ENCODE assay signal across 11 mouse cellular contexts in genomic region chr2:152633334-152633733, GRCm38 (mm10). TPM values are rescaled to one million over a fixed set of nuclear protein-coding genes. Genes with fewer than 3 reads are reported as not detected.
DNase-seq lines count a peak whose midpoint lies in the region; ATAC-seq lines count a peak whose summit lies in the region.
"Had no signal": no experiment of that assay in that cellular context is flagged by ENCODE, and none has a peak within 500 bp of the region (broad histone marks: within the 10 kb centered on the region; RNA-seq: fewer than 3 reads in every experiment).

No protein-coding gene starts in this region.

- H3K36me3 ChIP-seq in kidney, embryonic 14.5 days (ENCODE audit: control insufficient read depth, insufficient read depth, low read length) = peaks cover 29% of the 10 kb centered on the region
- no peaks in the 10 kb centered on the region for H3K36me3 ChIP-seq in forebrain, embryonic 15.5 days
- no peaks in the 10 kb centered on the region for H3K36me3 ChIP-seq in liver, embryonic 15.5 days (replicated peaks)

- no peaks in the 10 kb centered on the region for H3K9me3 ChIP-seq in kidney, embryonic 14.5 days (ENCODE audit: control insufficient read depth, low read length)
- no peaks in the 10 kb centered on the region for H3K9me3 ChIP-seq in forebrain, embryonic 15.5 days
- no peaks in the 10 kb centered on the region for H3K9me3 ChIP-seq in liver, embryonic 15.5 days (replicated peaks)

- 0 out of 2 replicates have a peak overlapping the region, but pooled peaks have one; percentile 7 for H3K9ac ChIP-seq in kidney, embryonic 14.5 days (ENCODE audit: low read depth, low read length)
- no peak overlapping the region for H3K9ac ChIP-seq in forebrain, embryonic 15.5 days (replicated peaks)
- H3K9ac ChIP-seq in liver, embryonic 15.5 days = no peak overlapping the region

- H3K4me3 ChIP-seq in kidney, embryonic 14.5 days (ENCODE audit: low read length) = no peak overlapping the region
- peak overlapping the region; percentile 7; the same call in 1 of the 2 replicates for H3K4me3 ChIP-seq in forebrain, embryonic 15.5 days
- H3K4me3 ChIP-seq in liver, embryonic 15.5 days (replicated peaks) = no peak overlapping the region

- peaks cover 57% of the 10 kb centered on the region for H3K4me1 ChIP-seq in kidney, embryonic 14.5 days (ENCODE audit: control insufficient read depth, insufficient read depth, low read length)
- H3K4me1 ChIP-seq in forebrain, embryonic 15.5 days = no peaks in the 10 kb centered on the region
- H3K4me1 ChIP-seq in liver, embryonic 15.5 days (replicated peaks) = 0 out of 2 replicates have a peak, but pooled peaks cover 2% of the 10 kb centered on the region

- no peaks in the 10 kb centered on the region for H3K27me3 ChIP-seq in kidney, embryonic 14.5 days (ENCODE audit: control insufficient read depth, insufficient read depth, low read length)
- H3K27me3 ChIP-seq in forebrain, embryonic 15.5 days = peaks cover 8% of the 10 kb centered on the region; the same call in 1 of the 2 replicates
- peaks cover 37% of the 10 kb centered on the region for H3K27me3 ChIP-seq in liver, embryonic 15.5 days

- WGBS in kidney, embryonic 14.5 days = 50% methylated on average over 17 of the region's 17 CpGs
- WGBS in forebrain, embryonic 15.5 days = 48% methylated on average over 17 of the region's 17 CpGs
- 34% methylated on average over 17 of the region's 17 CpGs for WGBS in liver, embryonic 15.5 days (ENCODE audit: insufficient replicate concordance)

- no peak overlapping the region; the same call in 1 of the 2 replicates for H3K4me2 ChIP-seq in kidney, embryonic 14.5 days (replicated peaks; ENCODE audit: low read depth, low read length)
- H3K4me2 ChIP-seq in forebrain, embryonic 15.5 days (replicated peaks) = peak overlapping the region; percentile 33
- H3K4me2 ChIP-seq in liver, embryonic 15.5 days = peak overlapping the region; percentile 9; the same call in 1 of the 2 replicates

- H3K27ac ChIP-seq in kidney, embryonic 14.5 days (ENCODE audit: low read depth, low read length) = peak overlapping the region; percentile 73
- no peak overlapping the region for H3K27ac ChIP-seq in forebrain, embryonic 15.5 days (replicated peaks)
- H3K27ac ChIP-seq in liver, embryonic 15.5 days (replicated peaks) = no peak overlapping the region

- DNase-seq in kidney, postnatal 25 days = no peak
- DNase-seq in right cerebral cortex, adult 18-20 months = no peak
- DNase-seq in right cerebral cortex, postnatal 36 days (ENCODE audit: low spot score in 2 of 2) = no peak
- DNase-seq: cerebellum, adult 9-11 months had no signal

- ATAC-seq in kidney, embryonic 14.5 days (ENCODE audit: low FRiP score, low TSS enrichment) = no peak
- ATAC-seq in common myeloid progenitor, adult 5-6 weeks (replicated peaks; ENCODE audit: low read depth, poor library complexity, severe bottlenecking) = 0 out of 2 replicates have a peak, but pooled peaks have one; percentile 36
- ATAC-seq in forebrain, embryonic 15.5 days (replicated peaks) = no peak
- no peak for ATAC-seq in liver, embryonic 15.5 days (ENCODE audit: insufficient read depth)

RNA-seq across cellular contexts. Expression of gene Rem1, which starts 6.6 kb away (rescaled TPM):
- 46.9 and 61.8 TPM in 2 replicates for polyA plus RNA-seq in kidney, embryonic 14.5 days (2014; fragmentation: Nextera tagmentation; extraction: Ambion mirVana)
- total RNA-seq in common myeloid progenitor, adult 5-6 weeks (2017) = 0.50 TPM in 1 of 2 replicates, not detected in the other
- 0.36 and 0.62 TPM in 2 replicates for polyA plus RNA-seq in forebrain, embryonic 15.5 days (2015; fragmentation: Nextera tagmentation; extraction: Ambion mirVana)
- polyA plus RNA-seq in liver, embryonic 15.5 days (2015; fragmentation: Nextera tagmentation; extraction: Ambion mirVana) = 0.58 and 1.1 TPM in 2 replicates

RNA-seq across cellular contexts. Expression of gene Defb25, which starts 10.5 kb away (rescaled TPM):
- 28.2 and 37.2 TPM in 2 replicates for polyA plus RNA-seq in kidney, embryonic 14.5 days (2014; fragmentation: Nextera tagmentation; extraction: Ambion mirVana)
- total RNA-seq in common myeloid progenitor, adult 5-6 weeks (2017) = not detected in 2 replicates
- not detected in 2 replicates for polyA plus RNA-seq in forebrain, embryonic 15.5 days (2015; fragmentation: Nextera tagmentation; extraction: Ambion mirVana)
- polyA plus RNA-seq in liver, embryonic 15.5 days (2015; fragmentation: Nextera tagmentation; extraction: Ambion mirVana) = not detected in 2 replicates
- total RNA-seq: heart, postnatal 14 days; megakaryocyte, adult 5-6 weeks had no signal

RNA-seq across cellular contexts. Expression of gene Defb36, which starts 29.2 kb away (rescaled TPM):
- polyA plus RNA-seq in kidney, embryonic 14.5 days (2014; fragmentation: Nextera tagmentation; extraction: Ambion mirVana) = 1.1 TPM in 2 replicates
- total RNA-seq in common myeloid progenitor, adult 5-6 weeks (2017) = not detected in 2 replicates
- not detected in 2 replicates for polyA plus RNA-seq in forebrain, embryonic 15.5 days (2015; fragmentation: Nextera tagmentation; extraction: Ambion mirVana)
- not detected in 2 replicates for polyA plus RNA-seq in liver, embryonic 15.5 days (2015; fragmentation: Nextera tagmentation; extraction: Ambion mirVana)
- total RNA-seq: heart, postnatal 14 days; megakaryocyte, adult 5-6 weeks had no signal
- polyA plus RNA-seq: spleen, adult 2 months had no signal

RNA-seq across cellular contexts. Expression of gene Defb45, which starts 34.1 kb away (rescaled TPM):
- not detected in 2 replicates for polyA plus RNA-seq in kidney, embryonic 14.5 days (2014; fragmentation: Nextera tagmentation; extraction: Ambion mirVana)
- not detected in 2 replicates for total RNA-seq in common myeloid progenitor, adult 5-6 weeks (2017)
- not detected in 2 replicates for polyA plus RNA-seq in forebrain, embryonic 15.5 days (2015; fragmentation: Nextera tagmentation; extraction: Ambion mirVana)
- not detected in 2 replicates for polyA plus RNA-seq in liver, embryonic 15.5 days (2015; fragmentation: Nextera tagmentation; extraction: Ambion mirVana)
- total RNA-seq: heart, postnatal 14 days; megakaryocyte, adult 5-6 weeks had no signal
- polyA plus RNA-seq: spleen, adult 2 months had no signal

RNA-seq across cellular contexts. Expression of gene H13, which starts 35.9 kb away (rescaled TPM):
- 127 and 147 TPM in 2 replicates for polyA plus RNA-seq in kidney, embryonic 14.5 days (2014; fragmentation: Nextera tagmentation; extraction: Ambion mirVana)
- total RNA-seq in common myeloid progenitor, adult 5-6 weeks (2017) = 68.2 and 70.3 TPM in 2 replicates
- polyA plus RNA-seq in forebrain, embryonic 15.5 days (2015; fragmentation: Nextera tagmentation; extraction: Ambion mirVana) = 159 and 164 TPM in 2 replicates
- polyA plus RNA-seq in liver, embryonic 15.5 days (2015; fragmentation: Nextera tagmentation; extraction: Ambion mirVana) = 45.2 and 49.8 TPM in 2 replicates

Comparison
In these comparisons a context has a peak if more than half of its experiments do, and no peak if none do; other contexts are left out.
1. RNA of gene Rem1, which starts 6.6 kb away (polyA plus RNA-seq): 46.9 to 61.8 TPM in kidney, embryonic 14.5 days; 0.36 to 0.62 TPM in forebrain, embryonic 15.5 days and 0.58 to 1.1 TPM in liver, embryonic 15.5 days; every median in the first group is over 10 times any median in the second.
2. RNA of gene Defb25, which starts 10.5 kb away (polyA plus RNA-seq): 28.2 to 37.2 TPM in kidney, embryonic 14.5 days; not detected in forebrain, embryonic 15.5 days and not detected in liver, embryonic 15.5 days; every median in the first group is over 10 times any median in the second.